In genomic region chr4:121040323-121040722, GRCm38 (mm10) we compare ENCODE assay signal across 8 mouse cellular contexts. TPM values are rescaled to one million over a fixed set of nuclear protein-coding genes. Genes with fewer than 3 reads are reported as not detected.
DNase-seq lines count a peak whose midpoint lies in the region; ATAC-seq and TF ChIP-seq lines count a peak whose summit lies in the region.

No protein-coding gene starts in this region.

- DNase-seq in lung, embryonic 14.5 days = no peak
- DNase-seq in lung, postnatal 0 days (ENCODE audit: low spot score) = no peak
- no peak for DNase-seq in forebrain, postnatal 0 days
- no peak for DNase-seq in frontal cortex, postnatal 36 days (ENCODE audit: low spot score in 2 of 2)
- no peak for DNase-seq in retina, postnatal 1 day
- no peak for DNase-seq in embryo, embryonic 10 days (ENCODE audit: low spot score)

- H3K27me3 ChIP-seq in lung, embryonic 14.5 days (ENCODE audit: insufficient read depth, low read length) = peaks cover 22% of the 10 kb centered on the region
- H3K27me3 ChIP-seq in lung, postnatal 0 days (replicated peaks; ENCODE audit: insufficient read depth, low read length) = 0 out of 2 replicates have a peak, but pooled peaks cover 8% of the 10 kb centered on the region
- no peaks in the 10 kb centered on the region; the same call in 1 of the 2 replicates for H3K27me3 ChIP-seq in forebrain, postnatal 0 days (ENCODE audit: insufficient read depth, low read length)
- peaks cover 47% of the 10 kb centered on the region for H3K27me3 ChIP-seq in liver, embryonic 12.5 days (replicated peaks)
- peaks cover 15% of the 10 kb centered on the region; the same call in 1 of the 2 replicates for H3K27me3 ChIP-seq in stomach, embryonic 15.5 days (replicated peaks)

- no peaks in the 10 kb centered on the region for H3K9me3 ChIP-seq in lung, embryonic 14.5 days (ENCODE audit: low read depth, low read length)
- H3K9me3 ChIP-seq in lung, postnatal 0 days (ENCODE audit: low read length) = no peaks in the 10 kb centered on the region
- no peaks in the 10 kb centered on the region for H3K9me3 ChIP-seq in forebrain, postnatal 0 days (ENCODE audit: low read length)
- no peaks in the 10 kb centered on the region for H3K9me3 ChIP-seq in liver, embryonic 12.5 days (replicated peaks)
- H3K9me3 ChIP-seq in stomach, embryonic 15.5 days = no peaks in the 10 kb centered on the region

- H3K4me1 ChIP-seq in lung, embryonic 14.5 days (ENCODE audit: insufficient read depth) = peaks cover 13% of the 10 kb centered on the region
- H3K4me1 ChIP-seq in lung, postnatal 0 days (ENCODE audit: insufficient read depth, low read depth, low read length) = peaks cover 5% of the 10 kb centered on the region; the same call in 1 of the 2 replicates
- H3K4me1 ChIP-seq in forebrain, postnatal 0 days (ENCODE audit: insufficient read depth) = no peaks in the 10 kb centered on the region
- 0 out of 2 replicates have a peak, but pooled peaks cover 3% of the 10 kb centered on the region for H3K4me1 ChIP-seq in liver, embryonic 12.5 days
- H3K4me1 ChIP-seq in stomach, embryonic 15.5 days = peaks cover 23% of the 10 kb centered on the region

- no peak overlapping the region for H3K9ac ChIP-seq in lung, embryonic 14.5 days
- H3K9ac ChIP-seq in lung, postnatal 0 days (replicated peaks; ENCODE audit: low read depth) = no peak overlapping the region
- no peak overlapping the region for H3K9ac ChIP-seq in forebrain, postnatal 0 days
- H3K9ac ChIP-seq in liver, embryonic 12.5 days = no peak overlapping the region
- no peak overlapping the region for H3K9ac ChIP-seq in stomach, embryonic 15.5 days

- ATAC-seq in lung, embryonic 14.5 days (ENCODE audit: insufficient read depth) = no peak
- no peak for ATAC-seq in lung, postnatal 0 days
- no peak for ATAC-seq in forebrain, postnatal 0 days
- no peak for ATAC-seq in liver, embryonic 12.5 days
- no peak for ATAC-seq in stomach, embryonic 15.5 days (ENCODE audit: insufficient read depth, low FRiP score, low read depth)

- no peak for TF ChIP-seq CTCF in lung, embryonic 14.5 days (IDR thresholded peaks at IDR 0.05; ENCODE audit: low read depth)
- TF ChIP-seq CTCF in lung, postnatal 0 days (IDR thresholded peaks at IDR 0.05) = no peak
- TF ChIP-seq CTCF in forebrain, postnatal 0 days (IDR thresholded peaks at IDR 0.05; ENCODE audit: low read depth) = no peak

- no peak for TF ChIP-seq EP300 in lung, postnatal 0 days (IDR thresholded peaks at IDR 0.05)

- no peak overlapping the region for H3K27ac ChIP-seq in lung, embryonic 14.5 days (ENCODE audit: low read depth)
- no peak overlapping the region for H3K27ac ChIP-seq in lung, postnatal 0 days (ENCODE audit: low read length)
- no peak overlapping the region for H3K27ac ChIP-seq in forebrain, postnatal 0 days (ENCODE audit: low read depth, low read length)
- no peak overlapping the region for H3K27ac ChIP-seq in liver, embryonic 12.5 days
- H3K27ac ChIP-seq in stomach, embryonic 15.5 days = peak overlapping the region; percentile 86; the same call in 1 of the 2 replicates

- H3K4me2 ChIP-seq in lung, embryonic 14.5 days = peak overlapping the region; percentile 77
- H3K4me2 ChIP-seq in lung, postnatal 0 days (replicated peaks; ENCODE audit: low read depth, low read length) = no peak overlapping the region
- H3K4me2 ChIP-seq in forebrain, postnatal 0 days (ENCODE audit: low read depth) = peak overlapping the region; percentile 65
- peak overlapping the region; percentile 60; the same call in 1 of the 2 replicates for H3K4me2 ChIP-seq in liver, embryonic 12.5 days
- H3K4me2 ChIP-seq in stomach, embryonic 15.5 days = peak overlapping the region; percentile 69

- peak overlapping the region; percentile 43 for H3K4me3 ChIP-seq in lung, embryonic 14.5 days (ENCODE audit: low read depth, low read length)
- H3K4me3 ChIP-seq in lung, postnatal 0 days (ENCODE audit: low read depth, low read length) = no peak overlapping the region
- peak overlapping the region; percentile 36; the same call in 1 of the 2 replicates for H3K4me3 ChIP-seq in forebrain, postnatal 0 days (ENCODE audit: low read depth, low read length)
- H3K4me3 ChIP-seq in liver, embryonic 12.5 days = no peak overlapping the region
- peak overlapping the region; percentile 42 for H3K4me3 ChIP-seq in stomach, embryonic 15.5 days (replicated peaks)

- no peaks in the 10 kb centered on the region for H3K36me3 ChIP-seq in lung, embryonic 14.5 days (ENCODE audit: insufficient read depth)
- no peaks in the 10 kb centered on the region for H3K36me3 ChIP-seq in lung, postnatal 0 days (ENCODE audit: insufficient read depth, low read length)
- no peaks in the 10 kb centered on the region for H3K36me3 ChIP-seq in forebrain, postnatal 0 days (ENCODE audit: insufficient read depth)
- H3K36me3 ChIP-seq in liver, embryonic 12.5 days = no peaks in the 10 kb centered on the region
- no peaks in the 10 kb centered on the region for H3K36me3 ChIP-seq in stomach, embryonic 15.5 days

- WGBS in lung, embryonic 14.5 days = 59% methylated on average over 14 of the region's 14 CpGs
- WGBS in lung, postnatal 0 days = 56% methylated on average over 14 of the region's 14 CpGs
- WGBS in forebrain, postnatal 0 days = 62% methylated on average over 14 of the region's 14 CpGs
- WGBS in liver, embryonic 12.5 days (ENCODE audit: insufficient replicate concordance) = 53% methylated on average over 14 of the region's 14 CpGs
- WGBS in stomach, embryonic 15.5 days = 65% methylated on average over 14 of the region's 14 CpGs

RNA-seq across cellular contexts. Expression of gene Col9a2, which starts 1.1 kb away (rescaled TPM):
- polyA plus RNA-seq in lung, embryonic 14.5 days (2014; fragmentation: Nextera tagmentation; extraction: Ambion mirVana) = 8.2 and 9.3 TPM in 2 replicates
- polyA plus RNA-seq in lung, postnatal 0 days (2015; fragmentation: Nextera tagmentation; extraction: Ambion mirVana) = 1.6 and 1.8 TPM in 2 replicates
- 28.1 and 29.8 TPM in 2 replicates for total RNA-seq in forebrain, postnatal 0 days (2014; rRNA removed)
- polyA plus RNA-seq in forebrain, postnatal 0 days (2015; fragmentation: Nextera tagmentation; extraction: Ambion mirVana) = 8.2 and 9.1 TPM in 2 replicates
- 2.7 and 3.7 TPM in 2 replicates for polyA plus RNA-seq in liver, embryonic 12.5 days (2016; fragmentation: Nextera tagmentation; extraction: Ambion mirVana)
- 16.0 and 19.9 TPM in 2 replicates for polyA plus RNA-seq in stomach, embryonic 15.5 days (2015; fragmentation: Nextera tagmentation; extraction: Ambion mirVana)

RNA-seq across cellular contexts. Expression of gene Smap2, which starts 23.3 kb away (rescaled TPM):
- polyA plus RNA-seq in lung, embryonic 14.5 days (2014; fragmentation: Nextera tagmentation; extraction: Ambion mirVana) = 19.2 and 19.7 TPM in 2 replicates
- 10.8 and 12.4 TPM in 2 replicates for polyA plus RNA-seq in lung, postnatal 0 days (2015; fragmentation: Nextera tagmentation; extraction: Ambion mirVana)
- total RNA-seq in forebrain, postnatal 0 days (2014; rRNA removed) = 86.8 and 92.0 TPM in 2 replicates
- 41.3 and 49.7 TPM in 2 replicates for polyA plus RNA-seq in forebrain, postnatal 0 days (2015; fragmentation: Nextera tagmentation; extraction: Ambion mirVana)
- 45.5 and 46.9 TPM in 2 replicates for polyA plus RNA-seq in liver, embryonic 12.5 days (2016; fragmentation: Nextera tagmentation; extraction: Ambion mirVana)
- 14.2 TPM in 2 replicates for polyA plus RNA-seq in stomach, embryonic 15.5 days (2015; fragmentation: Nextera tagmentation; extraction: Ambion mirVana)

RNA-seq across cellular contexts. Expression of gene Zmpste24, which starts 57.7 kb away (rescaled TPM):
- 27.1 and 29.2 TPM in 2 replicates for polyA plus RNA-seq in lung, embryonic 14.5 days (2014; fragmentation: Nextera tagmentation; extraction: Ambion mirVana)
- polyA plus RNA-seq in lung, postnatal 0 days (2015; fragmentation: Nextera tagmentation; extraction: Ambion mirVana) = 24.8 and 28.6 TPM in 2 replicates
- 14.2 and 20.5 TPM in 2 replicates for total RNA-seq in forebrain, postnatal 0 days (2014; rRNA removed)
- 13.0 and 16.1 TPM in 2 replicates for polyA plus RNA-seq in forebrain, postnatal 0 days (2015; fragmentation: Nextera tagmentation; extraction: Ambion mirVana)
- polyA plus RNA-seq in liver, embryonic 12.5 days (2016; fragmentation: Nextera tagmentation; extraction: Ambion mirVana) = 30.8 and 31.9 TPM in 2 replicates
- polyA plus RNA-seq in stomach, embryonic 15.5 days (2015; fragmentation: Nextera tagmentation; extraction: Ambion mirVana) = 35.5 and 39.0 TPM in 2 replicates

Comparison
In these comparisons a context has a peak if more than half of its experiments do, and no peak if none do; other contexts are left out.
1. H3K4me3 ChIP-seq: peak in lung, embryonic 14.5 days (single experiment), forebrain, postnatal 0 days (single experiment) and stomach, embryonic 15.5 days (single experiment); none in lung, postnatal 0 days (single experiment) and liver, embryonic 12.5 days (single experiment).